Mouse (Mus musculus) midbrain, embryonic 11.5 days (tissue): ENCODE data around the gene Zbtb4. TPM values are rescaled to one million over a fixed set of nuclear protein-coding genes. Genes with fewer than 3 reads are reported as not detected.

Experiments
- ATAC-seq: fragments of 200-750 bp; cut with Nextera tagmentation; 2 replicates; pipeline ENCODE4 v1.8.0; 2017; ENCODE audit warnings: moderate TSS enrichment, moderate library complexity; ENCODE audit not compliant: low FRiP score
- DNase-seq: peaks from one replicate; pipeline ENCODE4 v3.0.0; 2015; ENCODE audit warnings: low spot score; ENCODE audit errors: missing footprints
- H3K27ac ChIP-seq: fragments of 300-500 bp; sonication (generic); 2 replicates; pipeline ENCODE4 v1.5.1; 2014; ENCODE audit warnings: low read depth, low read length
- H3K27me3 ChIP-seq: fragments of 300-500 bp; sonication (generic); 2 replicates; pipeline ENCODE4 v1.6.1; 2014; ENCODE audit warnings: mild to moderate bottlenecking, low read length, moderate library complexity, mixed read lengths; ENCODE audit not compliant: control insufficient read depth, insufficient read depth
- H3K36me3 ChIP-seq: fragments of 300-500 bp; sonication (generic); 2 replicates; pipeline ENCODE4 v1.6.1; 2014; ENCODE audit warnings: mild to moderate bottlenecking, low read length, moderate library complexity, mixed read lengths; ENCODE audit not compliant: control insufficient read depth, insufficient read depth
- H3K4me1 ChIP-seq: fragments of 300-500 bp; sonication (generic); 2 replicates; pipeline ENCODE4 v1.6.1; 2014; ENCODE audit warnings: low read length; ENCODE audit not compliant: control insufficient read depth, insufficient read depth
- H3K4me2 ChIP-seq: fragments of 300-500 bp; sonication (generic); 2 replicates; pipeline ENCODE4 v1.6.1; 2014; ENCODE audit warnings: mild to moderate bottlenecking, moderate library complexity
- H3K4me3 ChIP-seq: fragments of 300-500 bp; sonication (generic); 2 replicates; pipeline ENCODE4 v1.5.1; 2014; ENCODE audit warnings: low read depth, low read length
- H3K9ac ChIP-seq: fragments of 300-500 bp; sonication (generic); 2 replicates; pipeline ENCODE4 v1.6.1; 2014; ENCODE audit warnings: low read length
- H3K9me3 ChIP-seq: fragments of 300-500 bp; sonication (generic); 2 replicates; pipeline ENCODE4 v1.6.1; 2016; ENCODE audit warnings: low read length; ENCODE audit not compliant: control insufficient read depth
- WGBS: fragments of 180-500 bp; shearing (Covaris S2); extraction: QIAGEN DNeasy Blood & Tissue Kit; methylation state at CpG from one replicate; pipeline ENCODE4 v1.1.7; 2014; 5-methylcytosine and 5-hydroxymethylcytosine counted together
- polyA plus RNA-seq: library from polyadenylated mRNA; unstranded; fragments of >200 nt; fragmentation: Nextera tagmentation; extraction: Ambion mirVana; gene quantifications from 2 replicates; pipeline ENCODE4 v1.2.1, GENCODE M21; 2014

Gene Zbtb4
- polyA plus RNA-seq, 1 experiment from 2014 or later: 0.90 TPM

GRCm38 (mm10) chr11:69776488-69776887, 10.8 kb downstream of the Zbtb4 start:
- no peak overlapping the region for H3K27ac ChIP-seq
- DNase-seq (no peak), ATAC-seq (no peak)
- H3K9me3 ChIP-seq: no peaks in the 10 kb centered on the region
- H3K27me3 ChIP-seq: no peaks in the 10 kb centered on the region
- H3K4me2 ChIP-seq: no peak overlapping the region
- no peaks in the 10 kb centered on the region for H3K36me3 ChIP-seq
- no peak overlapping the region for H3K9ac ChIP-seq
- H3K4me3 ChIP-seq: no peak overlapping the region
- no peaks in the 10 kb centered on the region for H3K4me1 ChIP-seq
- WGBS: 84% methylated on average over 20 of the region's 20 CpGs

DNA sequence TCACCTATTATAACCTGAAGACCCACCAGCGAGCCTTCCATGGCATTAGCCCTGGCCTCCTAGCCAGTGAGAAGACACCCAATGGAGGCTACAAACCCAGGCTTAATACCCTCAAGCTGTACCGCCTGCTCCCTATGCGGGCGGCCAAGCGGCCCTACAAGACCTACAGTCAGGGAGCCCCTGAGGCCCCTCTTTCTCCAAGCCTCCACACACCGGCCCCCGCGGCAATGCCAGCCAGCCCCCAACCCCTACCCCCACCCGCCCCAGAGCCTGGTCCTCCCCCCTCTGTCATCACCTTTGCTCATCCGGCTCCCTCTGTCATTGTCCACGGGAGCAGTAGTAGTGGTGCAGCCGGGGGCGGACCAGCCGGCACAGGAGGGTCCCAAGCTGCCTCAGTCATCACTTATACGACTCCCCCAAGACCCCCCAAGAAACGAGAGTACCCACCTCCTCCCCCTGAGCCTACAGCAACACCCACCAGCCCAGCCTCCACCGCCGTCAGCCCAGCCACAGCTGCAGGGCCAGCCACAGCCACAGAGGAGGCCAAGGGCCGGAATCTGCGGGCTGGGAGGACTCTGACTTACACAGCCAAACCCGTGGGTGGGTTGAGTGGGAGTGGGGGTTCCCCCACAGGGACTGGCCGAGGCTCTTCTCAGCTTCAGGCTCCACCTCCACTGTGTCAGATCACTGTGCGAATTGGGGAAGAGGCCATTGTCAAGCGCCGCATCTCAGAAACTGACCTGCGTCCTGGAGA, 12.0 kb downstream of the Zbtb4 start:
- 59% methylated on average over 26 of the region's 26 CpGs for WGBS
- Histone ChIP-seq H3K27me3 (no peaks in the 10 kb centered on the region), H3K9ac (no peak overlapping the region), H3K4me2 (no peak overlapping the region), H3K36me3 (no peaks in the 10 kb centered on the region), H3K27ac (no peak overlapping the region), H3K4me3 (no peak overlapping the region), H3K9me3 (no peaks in the 10 kb centered on the region), H3K4me1 (no peaks in the 10 kb centered on the region)
- no peak for DNase-seq
- ATAC-seq: no peak

DNA sequence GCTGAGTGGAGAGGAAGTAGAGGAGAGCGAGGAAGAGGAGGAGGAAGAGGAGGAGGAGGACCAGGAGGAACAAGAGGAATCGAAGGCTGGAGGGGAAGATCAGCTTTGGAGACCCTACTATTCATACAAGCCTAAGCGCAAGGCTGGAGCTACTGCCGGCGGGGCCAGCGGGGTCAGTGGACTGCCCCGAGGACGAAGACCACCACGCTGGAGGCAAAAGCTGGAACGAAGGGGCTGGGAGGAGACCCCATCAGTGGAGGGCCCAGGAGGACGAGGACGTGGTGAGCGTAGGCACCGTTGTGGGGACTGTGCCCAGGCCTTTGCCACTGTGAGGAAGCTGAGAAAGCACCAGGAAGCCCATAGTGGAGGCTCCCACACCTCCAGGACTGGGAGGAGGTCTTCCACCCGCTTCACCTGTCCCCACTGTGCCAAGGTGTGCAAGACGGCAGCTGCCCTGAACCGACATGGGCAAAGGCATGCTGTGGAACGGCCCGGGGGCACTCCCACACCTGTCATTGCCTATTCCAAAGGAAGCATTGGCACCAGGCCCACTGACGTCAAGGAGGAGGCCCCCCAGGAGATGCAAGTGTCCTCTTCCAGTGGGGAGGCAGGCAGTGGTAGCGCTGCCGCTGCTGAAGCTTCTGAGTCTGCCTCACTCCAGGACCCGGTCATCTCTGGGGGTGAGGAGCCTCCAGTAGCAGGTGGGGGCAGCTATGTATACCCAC, 12.7 kb downstream of the Zbtb4 start:
- no peak overlapping the region for H3K9ac ChIP-seq
- no peak overlapping the region for H3K4me3 ChIP-seq
- no peaks in the 10 kb centered on the region for H3K4me1 ChIP-seq
- H3K36me3 ChIP-seq: no peaks in the 10 kb centered on the region
- H3K27ac ChIP-seq: no peak overlapping the region
- no peak for DNase-seq
- ATAC-seq: no peak
- no peak overlapping the region for H3K4me2 ChIP-seq
- 64% methylated on average over 23 of the region's 23 CpGs for WGBS
- no peaks in the 10 kb centered on the region for H3K9me3 ChIP-seq
- no peaks in the 10 kb centered on the region for H3K27me3 ChIP-seq

DNA sequence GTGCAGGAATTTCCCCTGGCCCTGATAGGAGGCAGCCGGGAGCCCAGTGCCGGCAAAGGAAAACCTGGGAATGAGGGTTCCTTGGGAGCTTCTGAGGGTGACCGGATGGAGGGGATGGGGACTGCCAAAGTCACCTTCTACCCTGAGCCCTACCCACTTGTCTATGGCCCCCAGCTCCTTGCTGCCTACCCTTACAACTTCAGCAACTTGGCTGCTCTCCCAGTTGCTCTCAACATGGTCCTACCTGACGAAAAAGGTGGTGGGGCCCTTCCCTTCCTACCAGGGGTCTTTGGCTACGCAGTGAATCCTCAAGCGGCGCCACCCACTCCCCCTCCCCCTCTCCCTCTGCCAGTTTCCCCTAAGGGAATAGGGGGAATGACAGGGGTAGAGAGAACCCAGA, 13.3 kb downstream of the Zbtb4 start:
- Histone ChIP-seq H3K27ac (no peak overlapping the region), H3K9me3 (no peaks in the 10 kb centered on the region), H3K4me3 (no peak overlapping the region), H3K4me1 (no peaks in the 10 kb centered on the region), H3K27me3 (no peaks in the 10 kb centered on the region), H3K9ac (no peak overlapping the region), H3K4me2 (no peak overlapping the region), H3K36me3 (no peaks in the 10 kb centered on the region)
- no peak for DNase-seq
- no peak for ATAC-seq
- 42% methylated on average over 7 of the region's 7 CpGs for whole genome bisulfite sequencing

DNA sequence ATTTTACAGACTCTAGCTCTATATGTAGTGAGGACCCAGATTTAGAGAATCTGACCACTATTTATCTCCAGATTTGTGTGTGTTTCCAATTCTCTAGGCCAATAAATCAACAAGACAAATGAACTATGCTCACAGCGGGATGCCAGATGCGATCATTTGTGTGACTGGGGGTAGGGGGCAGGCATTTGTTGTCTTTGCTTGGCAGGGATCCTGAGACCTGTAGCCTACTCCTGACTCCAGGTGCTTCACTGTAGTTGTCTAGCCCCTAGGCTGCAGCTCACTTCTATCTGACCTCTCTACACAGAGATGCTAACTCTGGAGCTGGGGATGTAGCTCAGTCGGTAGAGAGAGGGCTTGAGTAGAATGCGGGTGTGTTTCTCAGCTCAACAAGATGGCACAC, 16.1 kb downstream of the Zbtb4 start:
- H3K9ac ChIP-seq: no peak overlapping the region
- WGBS: 43% methylated on average over 4 of the region's 4 CpGs
- no peaks in the 10 kb centered on the region for H3K4me1 ChIP-seq
- H3K36me3 ChIP-seq: no peaks in the 10 kb centered on the region
- H3K9me3 ChIP-seq: no peaks in the 10 kb centered on the region
- DNase-seq: no peak
- no peak overlapping the region for H3K27ac ChIP-seq
- no peak overlapping the region for H3K4me3 ChIP-seq
- H3K27me3 ChIP-seq: no peaks in the 10 kb centered on the region
- H3K4me2 ChIP-seq: no peak overlapping the region
- ATAC-seq: no peak

GRCm38 (mm10) chr11:69784793-69785272, 19.1 kb downstream of the Zbtb4 start:
- WGBS: 47% methylated on average over 15 of the region's 15 CpGs
- H3K9me3 ChIP-seq: no peaks in the 10 kb centered on the region
- no peak overlapping the region for H3K4me3 ChIP-seq
- H3K27me3 ChIP-seq: no peaks in the 10 kb centered on the region
- H3K36me3 ChIP-seq: no peaks in the 10 kb centered on the region
- no peak for DNase-seq
- H3K9ac ChIP-seq: no peak overlapping the region
- ATAC-seq: no peak
- no peak overlapping the region for H3K4me2 ChIP-seq
- H3K4me1 ChIP-seq: no peaks in the 10 kb centered on the region
- H3K27ac ChIP-seq: no peak overlapping the region

DNA sequence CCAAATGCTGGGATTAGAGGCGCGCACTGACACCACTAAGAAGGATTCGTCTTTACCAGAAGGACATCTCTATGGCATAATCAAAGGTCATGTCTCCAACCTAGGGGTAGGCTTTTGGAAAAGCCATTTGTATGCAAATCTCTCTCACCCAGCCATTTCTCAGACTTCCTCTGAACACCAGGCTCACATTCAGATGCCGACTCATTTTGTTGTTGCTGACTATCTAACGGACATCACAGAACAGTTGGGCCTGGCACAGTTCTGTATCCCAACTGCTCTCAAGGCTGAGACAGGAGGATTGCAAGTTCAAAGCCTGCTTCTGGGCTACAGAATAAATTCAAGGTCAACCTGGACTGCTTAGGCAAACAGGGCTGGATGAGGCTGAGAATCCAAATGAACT, 21.6 kb downstream of the Zbtb4 start:
- DNase-seq (no peak), ATAC-seq (no peak)
- no peaks in the 10 kb centered on the region for H3K9me3 ChIP-seq
- H3K4me3 ChIP-seq: no peak overlapping the region
- no peaks in the 10 kb centered on the region for H3K4me1 ChIP-seq
- no peak overlapping the region for H3K9ac ChIP-seq
- no peaks in the 10 kb centered on the region for H3K27me3 ChIP-seq
- H3K36me3 ChIP-seq: no peaks in the 10 kb centered on the region
- H3K4me2 ChIP-seq: no peak overlapping the region
- WGBS: 84% methylated on average over 5 of the region's 5 CpGs
- H3K27ac ChIP-seq: no peak overlapping the region

GRCm38 (mm10) chr11:69789431-69789830, 23.7 kb downstream of the Zbtb4 start:
- Histone ChIP-seq H3K4me1 (no peaks in the 10 kb centered on the region), H3K27ac (no peak overlapping the region), H3K27me3 (no peaks in the 10 kb centered on the region), H3K9ac (no peak overlapping the region), H3K36me3 (no peaks in the 10 kb centered on the region), H3K4me2 (no peak overlapping the region), H3K4me3 (no peak overlapping the region), H3K9me3 (no peaks in the 10 kb centered on the region)
- ATAC-seq: no peak
- WGBS: 76% methylated on average over 5 of the region's 5 CpGs
- no peak for DNase-seq

DNA sequence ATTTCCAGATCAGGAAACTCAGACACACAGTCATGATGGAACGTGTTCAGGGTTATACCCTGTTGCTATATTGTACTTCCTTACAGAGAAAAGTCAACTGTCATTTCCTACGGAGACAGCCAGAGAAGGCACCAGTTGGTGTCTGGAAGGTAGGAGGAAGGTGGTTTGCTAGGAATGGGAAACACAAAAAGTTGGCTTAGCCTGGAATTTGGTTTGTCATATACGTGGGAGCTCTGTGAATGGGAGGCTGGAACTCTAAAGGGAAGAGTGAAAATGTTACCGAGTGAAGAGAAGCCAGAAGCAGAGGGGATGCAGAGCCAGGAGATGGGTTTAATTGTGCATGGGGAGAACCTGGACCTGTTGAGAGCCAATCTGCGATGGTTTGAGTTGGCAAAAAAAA, 25.7 kb downstream of the Zbtb4 start:
- Histone ChIP-seq H3K27ac (no peak overlapping the region), H3K4me3 (no peak overlapping the region), H3K27me3 (peaks cover 5% of the 10 kb centered on the region), H3K36me3 (no peaks in the 10 kb centered on the region), H3K4me1 (peaks cover 4% of the 10 kb centered on the region; the same call in 1 of the 2 replicates), H3K4me2 (no peak overlapping the region), H3K9me3 (no peaks in the 10 kb centered on the region), H3K9ac (no peak overlapping the region)
- WGBS: 71% methylated on average over 5 of the region's 5 CpGs
- ATAC-seq (no peak), DNase-seq (no peak)
